Mouse (Mus musculus): ENCODE measurements around the gene Tbc1d23. TPM values are rescaled to one million over a fixed set of nuclear protein-coding genes. Genes with fewer than 3 reads are reported as not detected.
A peak's percentile ranks its signal among the peaks of the same experiment; 100 is the strongest.

Gene Tbc1d23
- polyA plus RNA-seq, 1 experiment = 0.36 TPM

DNA sequence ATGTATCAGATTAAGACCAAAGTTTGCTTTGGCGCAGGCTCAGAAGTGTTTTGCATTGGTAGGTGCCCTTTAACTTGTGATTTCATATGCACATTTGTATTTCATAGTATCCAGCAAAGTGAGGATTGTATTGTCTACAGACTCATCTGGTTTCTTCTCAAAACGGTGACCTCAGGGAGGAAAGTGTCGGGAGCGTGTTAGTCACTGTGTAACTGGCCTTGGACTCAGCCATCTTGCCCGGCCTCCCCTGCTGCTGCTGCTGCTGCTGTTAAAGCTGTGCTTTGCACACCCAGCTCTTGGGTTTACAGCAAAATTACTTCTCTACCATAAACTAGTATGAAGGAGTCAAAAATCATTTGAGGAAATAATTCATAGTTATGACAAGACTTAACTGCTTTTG lies 86.6 kb downstream of the Tbc1d23 start:
- Histone ChIP-seq H3K36me3 (replicated peaks; ENCODE audit: low read length) (peaks cover 86% of the 10 kb centered on the region), H3K27me3 (replicated peaks) (no peaks in the 10 kb centered on the region), H3K4me3 (replicated peaks) (no peak overlapping the region), H3K9me3 (no peaks in the 10 kb centered on the region), H3K4me1 (no peaks in the 10 kb centered on the region)
- TF ChIP-seq FLI1 (IDR thresholded peaks at IDR 0.05; ENCODE audit: low read length) (no peak), GATA1 (IDR thresholded peaks at IDR 0.05; ENCODE audit: borderline replicate concordance, low read length) (no peak)

DNA sequence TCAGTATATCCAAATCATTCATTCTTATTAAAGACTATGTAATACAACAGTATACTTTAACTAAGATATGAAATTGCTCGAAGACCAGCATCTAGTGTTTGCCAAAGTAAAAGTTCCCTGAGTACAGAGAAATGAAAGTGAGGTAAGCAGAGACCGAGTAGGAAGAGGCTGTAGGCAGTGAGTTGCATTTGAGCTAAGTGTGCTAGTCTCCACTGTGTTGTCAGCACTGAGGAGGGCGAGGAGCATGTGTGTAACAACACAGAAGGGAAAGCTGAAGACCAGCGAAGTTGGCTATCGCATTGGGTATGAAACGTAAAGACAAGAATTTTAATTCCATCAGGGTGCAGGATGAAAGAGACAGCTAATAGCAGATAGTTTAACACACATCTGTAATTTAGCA lies 97.7 kb downstream of the Tbc1d23 start:
- no peaks in the 10 kb centered on the region for H3K27me3 ChIP-seq (replicated peaks)
- H3K4me1 ChIP-seq = peaks cover 36% of the 10 kb centered on the region
- no peaks in the 10 kb centered on the region for H3K9me3 ChIP-seq
- H3K4me3 ChIP-seq (replicated peaks) = no peak overlapping the region
- H3K36me3 ChIP-seq (replicated peaks; ENCODE audit: low read length) = peaks cover 60% of the 10 kb centered on the region
- TF ChIP-seq GATA1 (IDR thresholded peaks at IDR 0.05; ENCODE audit: borderline replicate concordance, low read length) = no peak
- no peak for TF ChIP-seq FLI1 (IDR thresholded peaks at IDR 0.05; ENCODE audit: low read length)

DNA sequence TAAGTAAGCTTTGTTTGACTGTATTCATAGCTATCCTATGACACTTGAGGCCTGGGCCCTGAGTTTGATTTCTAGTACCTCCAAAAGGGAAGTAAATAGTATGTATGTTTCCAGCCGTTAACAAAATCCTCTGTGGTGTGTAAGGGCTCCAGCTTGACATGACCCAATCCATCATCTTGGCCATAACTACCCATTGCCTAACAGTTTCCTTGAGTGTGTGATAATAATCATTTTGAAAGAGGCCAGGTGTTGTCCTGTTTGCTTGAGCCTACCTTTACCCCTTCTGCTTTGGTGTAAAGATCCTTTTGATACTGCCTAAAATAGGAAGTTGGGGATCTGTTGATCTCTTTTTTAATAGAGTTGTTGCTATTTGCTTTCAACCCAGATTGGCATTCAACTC lies 99.0 kb downstream of the Tbc1d23 start:
- H3K4me1 ChIP-seq = peaks cover 47% of the 10 kb centered on the region
- no peaks in the 10 kb centered on the region for H3K27me3 ChIP-seq (replicated peaks)
- H3K9me3 ChIP-seq = no peaks in the 10 kb centered on the region
- peaks cover 53% of the 10 kb centered on the region for H3K36me3 ChIP-seq (replicated peaks; ENCODE audit: low read length)
- TF ChIP-seq FLI1 (IDR thresholded peaks at IDR 0.05; ENCODE audit: low read length) (no peak), GATA1 (IDR thresholded peaks at IDR 0.05; ENCODE audit: borderline replicate concordance, low read length) (no peak)
- no peak overlapping the region for H3K4me3 ChIP-seq (replicated peaks)

DNA sequence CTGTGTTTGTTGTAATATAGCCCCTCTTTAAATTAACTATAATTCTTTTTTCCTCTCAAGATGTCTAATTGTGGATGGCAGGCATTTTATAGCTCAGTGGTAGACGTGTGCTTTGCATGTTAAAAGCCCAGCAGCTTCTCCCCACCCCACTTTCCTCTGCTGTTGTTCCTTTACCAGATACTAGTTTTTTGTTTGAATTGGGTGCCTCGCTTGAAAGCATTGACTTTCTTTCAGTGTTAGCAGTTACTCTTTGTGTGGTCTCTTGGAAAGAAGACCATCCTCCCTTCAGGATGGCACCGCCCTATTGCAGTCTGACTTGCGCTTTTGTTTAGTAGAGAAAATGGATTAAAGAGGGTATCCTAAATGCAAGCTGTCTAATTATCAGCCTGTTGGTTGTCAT lies 99.8 kb downstream of the Tbc1d23 start:
- no peaks in the 10 kb centered on the region for H3K9me3 ChIP-seq
- peaks cover 47% of the 10 kb centered on the region for H3K36me3 ChIP-seq (replicated peaks; ENCODE audit: low read length)
- no peak for TF ChIP-seq GATA1 (IDR thresholded peaks at IDR 0.05; ENCODE audit: borderline replicate concordance, low read length)
- no peak for TF ChIP-seq FLI1 (IDR thresholded peaks at IDR 0.05; ENCODE audit: low read length)
- no peak overlapping the region for H3K4me3 ChIP-seq (replicated peaks)
- H3K4me1 ChIP-seq = peaks cover 49% of the 10 kb centered on the region
- H3K27me3 ChIP-seq (replicated peaks) = no peaks in the 10 kb centered on the region

DNA sequence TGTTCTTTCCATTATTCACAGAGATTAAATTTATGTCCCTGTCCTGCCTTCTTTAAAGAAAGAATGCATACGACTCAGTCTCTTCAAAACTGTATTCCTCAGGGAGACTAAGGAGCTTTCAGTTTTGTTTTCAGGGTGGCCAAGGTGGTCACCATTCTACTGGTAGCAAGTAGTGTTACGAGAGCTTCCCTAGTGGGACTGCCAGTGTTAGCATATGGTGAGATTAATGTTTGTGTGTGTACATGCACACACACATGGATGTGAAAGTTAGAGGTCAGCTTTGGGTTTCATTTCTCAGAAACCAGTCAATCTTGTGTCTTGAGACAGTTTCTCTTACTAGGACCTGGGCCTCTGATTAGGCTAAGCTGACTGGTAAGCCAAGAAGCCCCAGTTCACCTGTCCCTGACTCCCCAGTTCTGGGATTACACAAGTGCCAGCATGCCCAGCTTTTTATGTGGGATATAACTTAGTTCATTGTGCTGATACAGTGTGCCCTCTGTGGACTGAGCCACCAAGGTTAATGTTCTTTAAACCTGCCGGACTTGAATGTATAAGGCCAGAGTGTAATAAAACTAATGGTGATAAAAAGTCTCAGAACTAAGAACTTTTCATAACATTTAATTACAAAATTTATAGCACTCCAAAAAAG lies 100.4 kb downstream of the Tbc1d23 start:
- no peaks in the 10 kb centered on the region for H3K9me3 ChIP-seq
- H3K4me3 ChIP-seq (replicated peaks) = peak overlapping the region; percentile 57
- TF ChIP-seq FLI1 (IDR thresholded peaks at IDR 0.05; ENCODE audit: low read length) (no peak), GATA1 (IDR thresholded peaks at IDR 0.05; ENCODE audit: borderline replicate concordance, low read length) (no peak)
- peaks cover 40% of the 10 kb centered on the region for H3K36me3 ChIP-seq (replicated peaks; ENCODE audit: low read length)
- no peaks in the 10 kb centered on the region for H3K27me3 ChIP-seq (replicated peaks)
- peaks cover 53% of the 10 kb centered on the region for H3K4me1 ChIP-seq

DNA sequence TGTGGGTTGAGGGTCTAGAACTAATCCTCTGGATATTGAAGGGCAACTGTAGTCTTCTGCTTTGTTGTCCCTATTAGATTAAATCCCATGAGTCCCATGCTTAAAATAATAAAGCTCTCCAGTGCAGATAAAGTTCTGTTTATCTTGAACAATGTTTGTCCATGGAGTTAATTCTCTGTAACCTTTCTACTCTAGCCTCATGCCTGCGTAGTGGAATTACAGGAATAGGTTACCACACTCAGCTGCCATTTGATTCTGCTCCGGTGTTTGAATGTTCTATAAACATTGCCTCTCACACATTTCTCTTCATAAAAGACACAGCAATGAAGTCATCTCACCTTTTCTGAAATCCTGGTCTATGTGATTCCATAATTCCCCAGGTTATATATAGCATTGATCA lies 103.5 kb downstream of the Tbc1d23 start:
- peaks cover 15% of the 10 kb centered on the region for H3K36me3 ChIP-seq (replicated peaks; ENCODE audit: low read length)
- H3K4me1 ChIP-seq = peaks cover 66% of the 10 kb centered on the region
- H3K27me3 ChIP-seq (replicated peaks) = no peaks in the 10 kb centered on the region
- H3K4me3 ChIP-seq (replicated peaks) = no peak overlapping the region
- no peak for TF ChIP-seq FLI1 (IDR thresholded peaks at IDR 0.05; ENCODE audit: low read length)
- no peak for TF ChIP-seq GATA1 (IDR thresholded peaks at IDR 0.05; ENCODE audit: borderline replicate concordance, low read length)
- H3K9me3 ChIP-seq = no peaks in the 10 kb centered on the region

DNA sequence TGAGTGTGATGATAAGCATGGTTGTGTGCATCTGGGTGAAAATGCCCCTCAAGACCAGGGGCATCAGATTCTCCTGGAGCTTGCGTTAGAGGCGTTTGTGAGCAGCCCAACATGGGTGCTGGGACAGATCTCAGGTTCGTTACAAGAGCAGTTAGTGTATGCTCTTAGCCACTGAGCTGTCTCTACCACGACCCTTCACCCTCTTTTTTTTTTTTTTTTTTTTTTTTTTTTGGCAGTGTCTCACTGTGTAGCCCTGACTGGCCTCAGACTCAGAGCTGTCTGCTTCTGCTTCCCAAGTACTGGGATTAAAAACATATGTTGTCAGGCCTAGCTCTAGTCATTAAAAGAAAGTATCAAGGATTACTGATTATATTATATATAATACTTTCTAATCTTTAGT lies 105.0 kb downstream of the Tbc1d23 start:
- Histone ChIP-seq H3K4me3 (replicated peaks) (no peak overlapping the region), H3K27me3 (replicated peaks) (no peaks in the 10 kb centered on the region), H3K4me1 (peaks cover 57% of the 10 kb centered on the region), H3K9me3 (no peaks in the 10 kb centered on the region), H3K36me3 (replicated peaks; ENCODE audit: low read length) (peaks cover 11% of the 10 kb centered on the region)
- no peak for TF ChIP-seq FLI1 (IDR thresholded peaks at IDR 0.05; ENCODE audit: low read length)
- TF ChIP-seq GATA1 (IDR thresholded peaks at IDR 0.05; ENCODE audit: borderline replicate concordance, low read length) = no peak

DNA sequence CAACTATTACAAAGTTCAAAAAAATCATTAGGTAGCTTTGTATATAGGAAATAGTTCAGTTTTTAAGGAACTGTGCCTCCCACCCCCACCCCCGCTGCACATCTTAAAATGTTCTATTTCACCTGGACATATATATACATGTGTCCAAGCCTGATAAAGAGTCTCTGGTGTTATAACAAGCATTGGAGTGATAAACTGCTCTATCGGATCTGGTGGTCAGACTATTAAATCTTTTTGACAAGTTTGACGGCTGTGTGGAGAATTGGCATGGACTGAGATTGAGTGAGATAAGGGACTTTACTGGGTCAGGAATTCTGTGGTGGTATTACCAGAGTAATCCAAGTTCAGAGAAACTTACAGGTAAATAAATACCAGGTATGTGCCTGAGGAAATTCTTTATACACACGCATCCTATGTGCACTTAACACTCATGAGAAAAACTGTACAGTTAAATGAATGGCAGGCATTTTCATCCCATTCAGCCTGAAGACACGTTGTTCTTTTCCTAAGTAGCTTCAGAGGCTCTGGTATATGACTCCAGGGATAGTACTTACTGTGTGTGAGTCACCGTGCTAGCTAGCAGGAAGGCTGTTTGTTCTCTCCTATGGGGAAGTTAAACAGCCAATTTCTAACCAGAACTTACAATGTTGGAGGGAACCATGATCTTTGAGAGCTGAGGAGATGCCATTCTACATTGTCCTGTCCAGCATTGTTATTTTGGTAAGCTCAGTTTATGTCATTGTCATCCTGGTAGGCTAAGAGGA lies 108.4 kb downstream of the Tbc1d23 start:
- H3K4me1 ChIP-seq = peaks cover 40% of the 10 kb centered on the region
- H3K27me3 ChIP-seq (replicated peaks) = no peaks in the 10 kb centered on the region
- H3K36me3 ChIP-seq (replicated peaks; ENCODE audit: low read length) = peaks cover 10% of the 10 kb centered on the region
- TF ChIP-seq GATA1 (IDR thresholded peaks at IDR 0.05; ENCODE audit: borderline replicate concordance, low read length) (no peak), FLI1 (IDR thresholded peaks at IDR 0.05; ENCODE audit: low read length) (no peak)
- no peaks in the 10 kb centered on the region for H3K9me3 ChIP-seq
- H3K4me3 ChIP-seq (replicated peaks) = peak overlapping the region; percentile 95

DNA sequence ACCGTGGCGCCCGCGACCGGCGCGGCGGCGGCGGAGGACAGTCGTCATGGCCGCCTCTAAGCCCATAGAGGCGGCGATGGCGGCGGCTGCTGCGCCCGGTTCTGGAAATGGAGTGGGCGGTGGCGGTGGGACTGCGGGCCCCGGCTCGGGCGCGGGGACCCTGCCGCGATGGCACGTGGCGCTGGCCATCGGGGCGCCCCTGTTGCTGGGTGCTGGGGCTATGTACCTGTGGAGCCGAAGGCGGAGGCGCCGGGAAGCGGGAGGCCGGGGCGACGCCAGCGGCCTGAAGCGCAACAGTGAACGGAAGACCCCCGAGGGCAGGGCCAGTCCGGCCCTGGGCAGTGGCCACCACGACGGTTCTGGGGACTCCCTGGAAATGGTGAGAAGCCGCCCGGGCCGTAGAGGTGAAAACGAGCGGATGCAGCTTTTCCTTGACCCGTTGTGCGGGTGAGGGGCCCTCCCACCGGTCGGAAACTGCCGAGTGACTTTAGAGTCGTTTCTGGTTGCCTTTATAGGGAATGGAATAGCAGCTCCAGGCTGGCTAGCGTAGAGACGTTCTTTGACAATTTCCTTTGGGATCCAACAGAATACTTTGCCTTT lies 109.4 kb downstream of the Tbc1d23 start:
- H3K36me3 ChIP-seq (replicated peaks; ENCODE audit: low read length) = peaks cover 3% of the 10 kb centered on the region
- H3K9me3 ChIP-seq = no peaks in the 10 kb centered on the region
- no peak for TF ChIP-seq FLI1 (IDR thresholded peaks at IDR 0.05; ENCODE audit: low read length)
- TF ChIP-seq GATA1 (IDR thresholded peaks at IDR 0.05; ENCODE audit: borderline replicate concordance, low read length) = no peak
- H3K4me3 ChIP-seq (replicated peaks) = peak overlapping the region; percentile 95
- H3K4me1 ChIP-seq = peaks cover 41% of the 10 kb centered on the region
- H3K27me3 ChIP-seq (replicated peaks) = no peaks in the 10 kb centered on the region

Data from megakaryocyte, embryonic 14.5 days (primary cell).